Mouse (Mus musculus) limb, embryonic 10.5 days (tissue): ENCODE data around the gene Chd3. TPM values are rescaled to one million over a fixed set of nuclear protein-coding genes. Genes with fewer than 3 reads are reported as not detected.
"Not testable (repeated sequence)": the region's sequence is repeated elsewhere in the genome, so short reads cannot be mapped to it uniquely, and the experiment has no call there.

Experiments
- DNase-seq: peaks from one replicate; pipeline ENCODE4 v3.0.0-alpha.2; 2017; ENCODE audit warnings: low spot score
- H3K27ac ChIP-seq: fragments of 300-500 bp; sonication (generic); 2 replicates; pipeline ENCODE4 v1.5.1; 2016; ENCODE audit warnings: mild to moderate bottlenecking
- H3K27me3 ChIP-seq: fragments of 300-500 bp; sonication (generic); 2 replicates; pipeline ENCODE4 v1.6.1; 2016; ENCODE audit warnings: low read depth, mild to moderate bottlenecking; ENCODE audit not compliant: poor library complexity, severe bottlenecking
- H3K36me3 ChIP-seq: fragments of 300-500 bp; sonication (generic); 2 replicates; pipeline ENCODE4 v1.6.1; 2016; ENCODE audit warnings: mild to moderate bottlenecking, moderate library complexity
- H3K4me1 ChIP-seq: fragments of 300-500 bp; sonication (generic); 2 replicates; pipeline ENCODE4 v1.6.1; 2016
- H3K4me3 ChIP-seq: fragments of 300-500 bp; sonication (generic); 2 replicates; pipeline ENCODE4 v1.5.1; 2016; ENCODE audit warnings: mild to moderate bottlenecking, moderate library complexity
- H3K9me3 ChIP-seq: fragments of 300-500 bp; sonication (generic); replicated peaks from 2 replicates; pipeline ENCODE4 v1.6.1; 2016; ENCODE audit warnings: mild to moderate bottlenecking
- WGBS: fragments of 180-500 bp; shearing (Covaris S2); methylation state at CpG from one replicate; pipeline ENCODE4 v1.1.7; 2016; 5-methylcytosine and 5-hydroxymethylcytosine counted together
- polyA plus RNA-seq: library from polyadenylated mRNA; unstranded; fragments of >200 nt; fragmentation: Nextera tagmentation; extraction: Ambion mirVana; gene quantifications from 2 replicates; pipeline ENCODE4 v1.2.1, GENCODE M21; 2016

Chd3 gene
- polyA plus RNA-seq, 1 experiment from 2014 or later: 70.5 TPM

GRCm38 (mm10) chr11:69327648-69328047, 41.6 kb downstream of the Chd3 start:
- Histone ChIP-seq H3K27ac (no peak overlapping the region; the same call in 1 of the 2 replicates), H3K4me3 (0 out of 2 replicates have a peak overlapping the region, but pooled peaks have one; percentile 1), H3K9me3 (no peaks in the 10 kb centered on the region), H3K27me3 (peaks cover 52% of the 10 kb centered on the region), H3K36me3 (no peaks in the 10 kb centered on the region), H3K4me1 (peaks cover 55% of the 10 kb centered on the region)
- DNase-seq: no peak
- WGBS: 59% methylated on average over 6 of the region's 6 CpGs

DNA sequence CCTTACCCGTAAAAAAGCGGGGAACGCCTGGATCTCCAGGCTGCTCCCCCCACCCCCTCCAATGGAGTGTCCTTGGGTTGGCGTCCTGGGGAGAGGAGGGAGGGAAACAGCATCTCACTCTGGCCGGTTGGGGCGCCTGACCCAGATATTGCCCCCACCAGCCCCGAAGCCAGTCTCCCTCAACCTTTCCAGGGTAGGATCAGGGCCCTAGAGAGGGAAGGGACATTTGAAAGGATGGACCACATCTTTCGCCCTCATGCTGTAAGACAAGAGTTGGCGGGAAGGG, 42.1 kb downstream of the Chd3 start:
- Histone ChIP-seq H3K9me3 (no peaks in the 10 kb centered on the region), H3K27ac (no peak overlapping the region), H3K36me3 (no peaks in the 10 kb centered on the region), H3K27me3 (peaks cover 52% of the 10 kb centered on the region), H3K4me1 (peaks cover 55% of the 10 kb centered on the region), H3K4me3 (peak overlapping the region; percentile 64)
- no peak for DNase-seq
- 9% methylated on average over 9 of the region's 9 CpGs for WGBS

DNA sequence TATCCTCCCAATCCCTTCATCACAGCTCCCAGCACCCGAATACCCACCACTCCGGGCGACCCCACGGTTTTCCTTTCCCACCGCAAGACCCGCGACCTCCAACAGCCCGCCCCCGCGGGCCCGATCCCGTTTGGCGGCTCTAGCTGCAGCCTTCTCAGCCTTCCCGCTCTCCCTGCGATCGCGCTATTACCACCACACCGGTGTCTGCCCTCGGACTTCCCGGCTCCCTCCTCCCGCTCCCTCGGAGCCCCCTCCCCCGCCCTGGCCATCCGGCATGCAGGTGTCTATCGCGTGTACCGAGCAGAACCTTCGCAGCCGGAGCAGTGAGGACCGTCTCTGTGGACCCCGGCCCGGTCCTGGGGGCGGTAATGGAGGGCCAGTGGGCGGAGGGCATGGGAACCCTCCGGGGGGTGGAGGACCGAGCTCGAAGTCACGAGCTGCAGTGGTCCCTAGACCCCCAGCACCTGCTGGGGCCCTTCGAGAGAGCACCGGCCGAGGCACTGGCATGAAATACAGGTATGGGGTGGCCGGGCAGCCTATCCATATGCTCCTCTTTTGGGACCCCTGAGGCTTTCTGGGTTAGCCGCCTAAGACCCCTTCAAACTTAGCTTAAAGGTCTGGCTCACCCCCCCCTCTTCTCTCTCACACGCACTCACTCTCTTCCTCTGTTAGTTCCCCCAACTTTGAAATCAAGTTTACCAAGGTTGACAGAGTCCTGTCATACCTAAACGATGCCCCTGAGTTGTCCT, 42.6 kb downstream of the Chd3 start:
- WGBS: under 1% methylated on average over 45 of the region's 45 CpGs
- H3K4me1 ChIP-seq: peaks cover 55% of the 10 kb centered on the region
- no peaks in the 10 kb centered on the region for H3K36me3 ChIP-seq
- peak overlapping the region; percentile 64 for H3K4me3 ChIP-seq
- peak overlapping the region; percentile 78 for H3K27ac ChIP-seq
- H3K9me3 ChIP-seq: no peaks in the 10 kb centered on the region
- DNase-seq: no peak
- H3K27me3 ChIP-seq: peaks cover 52% of the 10 kb centered on the region

DNA sequence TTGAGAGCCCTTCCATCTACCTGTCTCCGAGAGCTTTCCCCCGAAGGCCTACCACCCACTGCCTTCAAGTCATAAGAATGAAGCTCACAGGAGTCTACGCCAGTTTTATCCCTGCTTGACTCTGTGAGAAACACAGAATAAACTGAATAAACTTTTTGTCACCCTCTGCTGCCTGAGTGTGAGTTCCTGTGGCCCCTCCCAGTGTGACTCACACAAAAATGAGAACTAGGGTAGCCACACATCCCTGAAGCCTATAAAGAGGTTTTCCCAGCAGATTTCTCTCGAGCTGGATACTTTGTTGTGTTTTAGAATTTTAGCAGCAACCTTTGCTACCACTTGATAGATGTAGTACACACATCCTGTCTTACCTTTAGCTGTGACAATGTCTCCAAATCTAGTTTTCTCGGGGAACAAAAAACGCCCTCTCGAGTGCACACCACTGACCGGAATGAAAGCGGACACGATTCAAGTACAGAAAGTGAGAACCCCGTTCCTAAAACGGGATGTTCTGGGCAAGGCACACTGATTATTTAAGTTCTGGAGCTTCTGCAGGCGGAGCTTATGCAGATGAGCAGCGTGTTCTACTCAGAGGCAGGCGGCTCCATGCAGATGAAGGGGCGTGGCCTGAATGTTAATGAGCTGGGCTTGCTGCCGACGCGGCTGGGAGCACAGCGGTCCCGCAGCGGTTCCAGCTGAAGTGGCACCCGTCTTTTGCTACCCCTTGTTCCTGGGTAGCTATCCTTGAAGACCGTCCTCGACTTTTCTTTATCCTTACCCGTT, 43.4 kb downstream of the Chd3 start, which contains the start of gene Kcnab3:
Gene Kcnab3, plus strand, starts transcription at position 631 of the 780 bp plus-strand sequence.
- DNase-seq: peak; percentile 81
- 12% methylated on average over 26 of the region's 26 CpGs for WGBS
- Histone ChIP-seq H3K4me3 (peak within 1 kb of the TSS; percentile 64), H3K9me3 (no peaks in the 10 kb centered on the region), H3K27me3 (peaks cover 47% of the 10 kb centered on the region), H3K4me1 (peaks cover 48% of the 10 kb centered on the region), H3K36me3 (peaks cover 4% of the 10 kb centered on the region), H3K27ac (peak within 1 kb of the TSS; percentile 78)

DNA sequence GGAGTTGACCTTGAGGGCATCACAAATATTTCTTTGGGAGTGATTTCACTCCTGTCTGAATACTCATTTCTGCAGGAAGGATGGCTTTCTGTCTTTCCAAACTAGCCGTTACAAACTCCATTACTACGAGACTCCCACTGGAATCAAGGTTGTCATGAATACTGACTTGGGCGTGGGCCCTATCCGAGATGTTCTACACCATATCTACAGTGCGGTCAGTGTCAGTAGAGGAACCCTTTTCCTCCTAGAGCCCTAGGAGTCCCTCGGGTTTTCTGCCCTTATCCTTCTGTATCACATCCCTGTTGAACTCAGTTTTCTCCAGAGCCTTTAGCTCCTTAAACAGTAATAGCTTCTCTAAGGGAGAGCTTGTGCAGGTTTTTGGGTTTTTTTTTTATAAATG, 44.5 kb downstream of the Chd3 start:
- Histone ChIP-seq H3K27ac (no peak overlapping the region), H3K27me3 (peaks cover 37% of the 10 kb centered on the region), H3K4me3 (peak overlapping the region; percentile 72), H3K9me3 (no peaks in the 10 kb centered on the region), H3K4me1 (peaks cover 48% of the 10 kb centered on the region), H3K36me3 (peaks cover 14% of the 10 kb centered on the region)
- no peak for DNase-seq
- WGBS: 81% methylated on average over 6 of the region's 6 CpGs

DNA sequence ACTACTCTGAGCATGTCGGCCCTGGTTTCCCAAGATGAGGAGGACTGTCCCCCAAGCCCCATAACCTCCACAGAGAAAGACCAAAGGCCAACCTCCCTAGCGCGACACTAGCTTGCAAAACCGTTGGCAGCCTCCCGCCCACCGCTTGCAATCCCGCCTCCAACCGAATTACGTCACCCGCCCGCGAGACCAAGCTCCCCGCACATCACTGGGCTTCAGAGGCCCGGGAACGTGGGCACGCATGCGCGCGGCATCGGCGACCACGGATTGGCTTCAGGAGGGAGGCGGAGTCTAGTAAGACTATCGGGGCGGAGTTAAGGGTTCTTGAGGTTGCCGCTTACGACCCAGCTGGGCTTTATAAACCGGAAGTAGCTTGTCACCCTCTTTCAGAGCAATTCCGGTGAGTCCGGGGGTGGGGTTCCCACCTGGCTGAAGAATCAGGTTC, 45.5 kb downstream of the Chd3 start, which contains the start of the genes Cntrob and Trappc1:
Gene Cntrob, minus strand, starts transcription at position 109 of the 445 bp plus-strand sequence.
Gene Trappc1, plus strand, starts transcription at position 314 of the 445 bp plus-strand sequence.
- Histone ChIP-seq H3K36me3 (peaks cover 25% of the 10 kb centered on the region), H3K4me1 (peaks cover 48% of the 10 kb centered on the region), H3K9me3 (no peaks in the 10 kb centered on the region), H3K27me3 (peaks cover 26% of the 10 kb centered on the region), H3K4me3 (peak within 1 kb of the TSS; percentile 72), H3K27ac (peak within 1 kb of the TSS; percentile 94)
- 0% methylated on average over 30 of the region's 30 CpGs for WGBS
- DNase-seq: peak; percentile 98

- peaks cover 48% of the 10 kb centered on the region for H3K4me1 ChIP-seq
- H3K27me3 ChIP-seq: peaks cover 18% of the 10 kb centered on the region
- H3K27ac ChIP-seq: peak overlapping the region; percentile 94
- peak overlapping the region; percentile 72 for H3K4me3 ChIP-seq
- H3K9me3 ChIP-seq: no peaks in the 10 kb centered on the region
- H3K36me3 ChIP-seq: peaks cover 33% of the 10 kb centered on the region
- no peak for DNase-seq
- WGBS: 36% methylated on average over 18 of the region's 18 CpGs
These were observed 46.3 kb downstream of the Chd3 start for GRCm38 (mm10) chr11:69322693-69323471.

DNA sequence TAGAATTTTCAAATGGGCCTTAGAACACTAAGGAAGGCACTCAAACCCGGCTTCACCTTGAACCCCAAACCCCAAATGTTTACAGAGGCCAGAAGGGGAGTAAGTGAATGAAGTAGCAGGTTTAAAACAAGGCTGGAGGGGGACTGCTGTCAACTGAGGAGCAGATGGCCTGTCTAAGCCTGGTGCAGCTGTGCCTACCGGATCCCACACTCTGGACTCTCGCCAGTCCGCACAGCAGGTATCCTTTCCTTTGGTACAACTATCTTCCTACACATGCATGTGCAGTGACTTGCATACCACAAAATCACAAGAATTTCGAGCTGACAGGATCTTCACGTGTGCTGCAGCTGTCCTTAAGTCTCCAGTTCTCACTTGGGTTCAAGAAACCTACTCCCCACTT, 47.2 kb downstream of the Chd3 start:
- Histone ChIP-seq H3K9me3 (no peaks in the 10 kb centered on the region), H3K4me1 (peaks cover 43% of the 10 kb centered on the region), H3K36me3 (peaks cover 42% of the 10 kb centered on the region), H3K27me3 (peaks cover 9% of the 10 kb centered on the region), H3K27ac (peak overlapping the region; percentile 94; the same call in 1 of the 2 replicates), H3K4me3 (peak overlapping the region; percentile 72)
- DNase-seq: no peak
- WGBS: 87% methylated on average over 6 of the region's 6 CpGs

- no peak for DNase-seq
- Histone ChIP-seq H3K27me3 (peaks cover 5% of the 10 kb centered on the region), H3K4me1 (peaks cover 38% of the 10 kb centered on the region), H3K4me3 (peak overlapping the region; percentile 72; the same call in 1 of the 2 replicates), H3K27ac (peak overlapping the region; percentile 25; the same call in 1 of the 2 replicates), H3K9me3 (no peaks in the 10 kb centered on the region), H3K36me3 (peaks cover 46% of the 10 kb centered on the region)
- 94% methylated on average over 6 of the region's 6 CpGs for WGBS
These were observed 47.6 kb downstream of the Chd3 start for GRCm38 (mm10) chr11:69321580-69321979.

DNA sequence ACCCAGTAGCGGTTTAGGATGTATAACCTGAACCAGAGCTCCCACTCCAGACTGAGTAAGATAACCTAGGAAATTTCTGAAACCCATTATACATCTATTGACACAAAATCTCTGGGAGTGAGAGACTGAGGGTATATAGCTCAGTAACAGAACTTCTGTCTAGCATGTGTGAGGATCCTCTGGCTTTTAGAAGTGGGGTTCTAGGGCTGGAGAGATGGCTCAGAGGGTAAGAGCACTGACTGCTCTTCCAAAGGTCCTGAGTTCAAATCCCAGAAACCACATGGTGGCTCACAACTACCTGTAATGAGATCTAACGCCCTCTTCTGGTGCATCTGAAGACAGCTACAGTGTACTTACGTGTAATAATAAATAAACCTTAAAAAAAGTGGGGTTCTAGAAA, 51.2 kb downstream of the Chd3 start:
- not testable (repeated sequence) for H3K27ac ChIP-seq, H3K4me3 ChIP-seq, H3K9me3 ChIP-seq, DNase-seq, H3K27me3 ChIP-seq
- Histone ChIP-seq H3K36me3 (peaks cover 82% of the 10 kb centered on the region), H3K4me1 (peaks cover 15% of the 10 kb centered on the region)
- 92% methylated on average over 3 of the region's 3 CpGs for WGBS

- Histone ChIP-seq H3K27ac (no peak overlapping the region), H3K9me3 (no peaks in the 10 kb centered on the region), H3K36me3 (peaks cover 94% of the 10 kb centered on the region), H3K4me1 (no peaks in the 10 kb centered on the region), H3K4me3 (no peak overlapping the region), H3K27me3 (no peaks in the 10 kb centered on the region)
- no peak for DNase-seq
- WGBS: 95% methylated on average over 6 of the region's 6 CpGs
These were observed 52.8 kb downstream of the Chd3 start for GRCm38 (mm10) chr11:69316361-69316760.

DNA sequence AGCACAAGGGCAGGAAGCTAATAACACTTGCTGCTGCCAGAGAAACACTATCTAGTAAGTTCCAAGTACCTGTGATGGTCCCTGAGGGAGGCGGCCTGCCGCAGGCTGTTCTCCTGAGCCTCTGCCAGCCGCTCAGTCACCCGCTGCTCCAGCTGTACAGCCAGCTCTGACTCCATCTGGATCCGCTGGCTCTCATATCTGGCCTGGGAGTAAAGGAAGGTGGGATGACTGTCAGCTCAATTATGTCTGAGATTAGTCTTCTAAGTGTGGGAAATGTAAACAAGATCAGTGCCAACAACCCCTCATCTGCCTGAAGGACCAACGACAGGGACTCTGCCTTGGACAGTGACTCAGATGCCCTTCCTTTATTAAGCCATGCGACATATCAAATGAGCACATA, 57.9 kb downstream of the Chd3 start:
- no peak overlapping the region for H3K4me3 ChIP-seq
- no peak overlapping the region for H3K27ac ChIP-seq
- H3K9me3 ChIP-seq: no peaks in the 10 kb centered on the region
- H3K36me3 ChIP-seq: peaks cover 96% of the 10 kb centered on the region
- H3K27me3 ChIP-seq: no peaks in the 10 kb centered on the region
- DNase-seq: no peak
- no peaks in the 10 kb centered on the region for H3K4me1 ChIP-seq
- WGBS: 89% methylated on average over 7 of the region's 7 CpGs
